Mouse (Mus musculus): ENCODE data around the gene Tubg2. TPM values are rescaled to one million over a fixed set of nuclear protein-coding genes. Genes with fewer than 3 reads are reported as not detected.

Tubg2 gene
- total RNA-seq, 1 experiment = 0.31 TPM

GRCm38 (mm10) chr11:101195101-101195500, 39.4 kb downstream of the Tubg2 start:
- H3K36me3 ChIP-seq (ENCODE audit: control insufficient read depth, insufficient read depth, low read length, poor library complexity, severe bottlenecking) = peaks cover 21% of the 10 kb centered on the region
- no peak for DNase-seq (ENCODE audit: low read depth, low spot score)
- no peak for TF ChIP-seq MAFK (IDR thresholded peaks at IDR 0.05; ENCODE audit: insufficient read depth, low read depth, low read length)
- no peak for TF ChIP-seq ZC3H11A (IDR thresholded peaks at IDR 0.05; ENCODE audit: borderline replicate concordance, low read depth, low read length)
- TF ChIP-seq HCFC1 (IDR thresholded peaks at IDR 0.05; ENCODE audit: borderline replicate concordance, insufficient read depth, low read length) = no peak
- no peak for TF ChIP-seq ZNF384 (IDR thresholded peaks at IDR 0.05; ENCODE audit: low read depth, low read length)

GRCm38 (mm10) chr11:101195571-101195970, 39.9 kb downstream of the Tubg2 start:
- H3K36me3 ChIP-seq (ENCODE audit: control insufficient read depth, insufficient read depth, low read length, poor library complexity, severe bottlenecking) = peaks cover 23% of the 10 kb centered on the region
- TF ChIP-seq ZNF384 (IDR thresholded peaks at IDR 0.05; ENCODE audit: low read depth, low read length) = no peak
- no peak for TF ChIP-seq ZC3H11A (IDR thresholded peaks at IDR 0.05; ENCODE audit: borderline replicate concordance, low read depth, low read length)
- TF ChIP-seq MAFK (IDR thresholded peaks at IDR 0.05; ENCODE audit: insufficient read depth, low read depth, low read length) = no peak
- TF ChIP-seq HCFC1 (IDR thresholded peaks at IDR 0.05; ENCODE audit: borderline replicate concordance, insufficient read depth, low read length) = no peak
- no peak overlapping the region for H3K9ac ChIP-seq (ENCODE audit: insufficient read depth, low read depth, low read length, poor library complexity, severe bottlenecking)
- H3K27ac ChIP-seq (ENCODE audit: insufficient read depth, low read depth, low read length, poor library complexity, severe bottlenecking) = no peak overlapping the region
- H3K4me1 ChIP-seq (ENCODE audit: control insufficient read depth in 2 of 2, insufficient read depth in 2 of 2, low read length in 2 of 2, poor library complexity in 1 of 2) = peaks cover 0 to 10% of the 10 kb centered on the region in 2 experiments; a peak in 2 of 4 replicates
- no peak for DNase-seq (ENCODE audit: low read depth, low spot score)
- no peak overlapping the region for H3K4me3 ChIP-seq (ENCODE audit: insufficient read depth in 1 of 2, low read depth in 1 of 2, low read length in 2 of 2, poor library complexity in 1 of 2, severe bottlenecking in 1 of 2)
- in situ Hi-C loops (cut with MboI; ENCODE audit: low sequenced_read_pairs in 2 of 2, unreplicated experiment in 2 of 2) = no loop called here
- no peaks in the 10 kb centered on the region for H3K9me3 ChIP-seq (ENCODE audit: control insufficient read depth, insufficient read depth, low read depth, low read length)

More at GRCm38 (mm10) chr11:101195101-101195500, 39.4 kb downstream of the Tubg2 start:
- Histone ChIP-seq H3K9me3 (ENCODE audit: control insufficient read depth, insufficient read depth, low read depth, low read length) (no peaks in the 10 kb centered on the region), H3K9ac (ENCODE audit: insufficient read depth, low read depth, low read length, poor library complexity, severe bottlenecking) (no peak overlapping the region), H3K4me1 (ENCODE audit: control insufficient read depth in 2 of 2, insufficient read depth in 2 of 2, low read length in 2 of 2, poor library complexity in 1 of 2) (peaks cover 0 to 12% of the 10 kb centered on the region in 2 experiments; a peak in 2 of 4 replicates), H3K4me3 (ENCODE audit: insufficient read depth in 1 of 2, low read depth in 1 of 2, low read length in 2 of 2, poor library complexity in 1 of 2, severe bottlenecking in 1 of 2) (no peak overlapping the region), H3K27ac (ENCODE audit: insufficient read depth, low read depth, low read length, poor library complexity, severe bottlenecking) (no peak overlapping the region)
- in situ Hi-C loops (cut with MboI; ENCODE audit: low sequenced_read_pairs in 2 of 2, unreplicated experiment in 2 of 2) = no loop called here

GRCm38 (mm10) chr11:101196175-101196574, 40.5 kb downstream of the Tubg2 start:
- no peak overlapping the region for H3K4me3 ChIP-seq (ENCODE audit: insufficient read depth in 1 of 2, low read depth in 1 of 2, low read length in 2 of 2, poor library complexity in 1 of 2, severe bottlenecking in 1 of 2)
- H3K9me3 ChIP-seq (ENCODE audit: control insufficient read depth, insufficient read depth, low read depth, low read length) = no peaks in the 10 kb centered on the region
- no peak overlapping the region for H3K9ac ChIP-seq (ENCODE audit: insufficient read depth, low read depth, low read length, poor library complexity, severe bottlenecking)
- DNase-seq (ENCODE audit: low read depth, low spot score) = no peak
- H3K4me1 ChIP-seq (ENCODE audit: control insufficient read depth in 2 of 2, insufficient read depth in 2 of 2, low read length in 2 of 2, poor library complexity in 1 of 2) = peaks cover 0 to 5% of the 10 kb centered on the region in 2 experiments; a peak in 2 of 4 replicates
- H3K36me3 ChIP-seq (ENCODE audit: control insufficient read depth, insufficient read depth, low read length, poor library complexity, severe bottlenecking) = peaks cover 24% of the 10 kb centered on the region
- no peak overlapping the region for H3K27ac ChIP-seq (ENCODE audit: insufficient read depth, low read depth, low read length, poor library complexity, severe bottlenecking)
- TF ChIP-seq HCFC1 (IDR thresholded peaks at IDR 0.05; ENCODE audit: borderline replicate concordance, insufficient read depth, low read length) (no peak), ZC3H11A (IDR thresholded peaks at IDR 0.05; ENCODE audit: borderline replicate concordance, low read depth, low read length) (no peak), ZNF384 (IDR thresholded peaks at IDR 0.05; ENCODE audit: low read depth, low read length) (no peak), CHD2 (IDR thresholded peaks at IDR 0.05; ENCODE audit: low read depth, low read length) (no peak), MAFK (IDR thresholded peaks at IDR 0.05; ENCODE audit: insufficient read depth, low read depth, low read length) (no peak)
- in situ Hi-C loops (cut with MboI; ENCODE audit: low sequenced_read_pairs in 2 of 2, unreplicated experiment in 2 of 2) = no loop called here

- no peak for TF ChIP-seq MAFK (IDR thresholded peaks at IDR 0.05; ENCODE audit: insufficient read depth, low read depth, low read length)
- no peak for TF ChIP-seq HCFC1 (IDR thresholded peaks at IDR 0.05; ENCODE audit: borderline replicate concordance, insufficient read depth, low read length)
- no peak for TF ChIP-seq CHD2 (IDR thresholded peaks at IDR 0.05; ENCODE audit: low read depth, low read length)
- no peak for TF ChIP-seq ZNF384 (IDR thresholded peaks at IDR 0.05; ENCODE audit: low read depth, low read length)
- TF ChIP-seq ZC3H11A (IDR thresholded peaks at IDR 0.05; ENCODE audit: borderline replicate concordance, low read depth, low read length) = no peak
- no peak overlapping the region for H3K4me3 ChIP-seq (ENCODE audit: insufficient read depth in 1 of 2, low read depth in 1 of 2, low read length in 2 of 2, poor library complexity in 1 of 2, severe bottlenecking in 1 of 2)
- no peak for DNase-seq (ENCODE audit: low read depth, low spot score)
- no peak overlapping the region for H3K9ac ChIP-seq (ENCODE audit: insufficient read depth, low read depth, low read length, poor library complexity, severe bottlenecking)
- H3K27ac ChIP-seq (ENCODE audit: insufficient read depth, low read depth, low read length, poor library complexity, severe bottlenecking) = no peak overlapping the region
- no peaks in the 10 kb centered on the region for H3K9me3 ChIP-seq (ENCODE audit: control insufficient read depth, insufficient read depth, low read depth, low read length)
- H3K36me3 ChIP-seq (ENCODE audit: control insufficient read depth, insufficient read depth, low read length, poor library complexity, severe bottlenecking) = peaks cover 22% of the 10 kb centered on the region
- H3K4me1 ChIP-seq (ENCODE audit: control insufficient read depth in 2 of 2, insufficient read depth in 2 of 2, low read length in 2 of 2, poor library complexity in 1 of 2) = no peaks in the 10 kb centered on the region
- in situ Hi-C loops (cut with MboI; ENCODE audit: low sequenced_read_pairs in 2 of 2, unreplicated experiment in 2 of 2) = no loop called here
These were observed 43.8 kb downstream of the Tubg2 start for GRCm38 (mm10) chr11:101199555-101199954.

- Histone ChIP-seq H3K27ac (ENCODE audit: insufficient read depth, low read depth, low read length, poor library complexity, severe bottlenecking) (no peak overlapping the region), H3K9me3 (ENCODE audit: control insufficient read depth, insufficient read depth, low read depth, low read length) (no peaks in the 10 kb centered on the region), H3K4me3 (ENCODE audit: insufficient read depth in 1 of 2, low read depth in 1 of 2, low read length in 2 of 2, poor library complexity in 1 of 2, severe bottlenecking in 1 of 2) (no peak overlapping the region), H3K36me3 (ENCODE audit: control insufficient read depth, insufficient read depth, low read length, poor library complexity, severe bottlenecking) (peaks cover 21% of the 10 kb centered on the region), H3K9ac (ENCODE audit: insufficient read depth, low read depth, low read length, poor library complexity, severe bottlenecking) (no peak overlapping the region), H3K4me1 (ENCODE audit: control insufficient read depth in 2 of 2, insufficient read depth in 2 of 2, low read length in 2 of 2, poor library complexity in 1 of 2) (no peaks in the 10 kb centered on the region)
- in situ Hi-C loops (cut with MboI; ENCODE audit: low sequenced_read_pairs in 2 of 2, unreplicated experiment in 2 of 2) = no loop called here
- peak; percentile 54 for DNase-seq (ENCODE audit: low read depth, low spot score)
- TF ChIP-seq ZC3H11A (IDR thresholded peaks at IDR 0.05; ENCODE audit: borderline replicate concordance, low read depth, low read length) = no peak
- no peak for TF ChIP-seq ZNF384 (IDR thresholded peaks at IDR 0.05; ENCODE audit: low read depth, low read length)
- TF ChIP-seq HCFC1 (IDR thresholded peaks at IDR 0.05; ENCODE audit: borderline replicate concordance, insufficient read depth, low read length) = no peak
- no peak for TF ChIP-seq MAFK (IDR thresholded peaks at IDR 0.05; ENCODE audit: insufficient read depth, low read depth, low read length)
- TF ChIP-seq CHD2 (IDR thresholded peaks at IDR 0.05; ENCODE audit: low read depth, low read length) = no peak
These were observed 45.3 kb downstream of the Tubg2 start for GRCm38 (mm10) chr11:101200986-101201385.

Measured in ES-E14 (cell line).